Mouse (Mus musculus): ENCODE measurements at regions not wholly inside any gene's neighbourhood (a gene's known extent, or its start where the extent isn't known, plus 50 kb on each side); places are given as distances from the start of the nearest gene placed in this dataset.

GRCm38 (mm10) chr1:138908860-138909259 lies 52.2 kb upstream of the 2310009B15Rik start:
- H3K9ac ChIP-seq (ENCODE audit: low read length), result no peak overlapping the region
- no peak overlapping the region for H3K27ac ChIP-seq (replicated peaks in 1 of 2; ENCODE audit: control insufficient read depth in 1 of 2, insufficient read depth in 1 of 2, low read depth in 2 of 2, low read length in 2 of 2)
- peaks cover 7 to 32% of the 10 kb centered on the region in 2 experiments for H3K4me1 ChIP-seq (ENCODE audit: control insufficient read depth in 2 of 2, insufficient read depth in 2 of 2, low read length in 2 of 2)
- H3K9me3 ChIP-seq (ENCODE audit: control insufficient read depth, low read length), result no peaks in the 10 kb centered on the region
- no peak overlapping the region for H3K4me2 ChIP-seq (ENCODE audit: low read length)
- H3K4me3 ChIP-seq (ENCODE audit: control insufficient read depth in 1 of 2, insufficient read depth in 1 of 2, low read depth in 1 of 2, low read length in 2 of 2), result no peak overlapping the region
- H3K27me3 ChIP-seq (ENCODE audit: control insufficient read depth, insufficient read depth, low read length), result no peaks in the 10 kb centered on the region
- no peaks in the 10 kb centered on the region for H3K36me3 ChIP-seq (ENCODE audit: control insufficient read depth, insufficient read depth, low read length)
- 79% methylated on average over 5 of the region's 5 CpGs for WGBS
- no peak for ATAC-seq (ENCODE audit: insufficient number of reproducible peaks, insufficient read depth, low FRiP score, low read depth)

- no peaks in the 10 kb centered on the region for H3K36me3 ChIP-seq (ENCODE audit: control insufficient read depth, insufficient read depth, low read length)
- H3K4me2 ChIP-seq (ENCODE audit: low read length), result no peak overlapping the region
- H3K9me3 ChIP-seq (ENCODE audit: control insufficient read depth, low read length), result no peaks in the 10 kb centered on the region
- H3K4me1 ChIP-seq (ENCODE audit: control insufficient read depth in 2 of 2, insufficient read depth in 2 of 2, low read length in 2 of 2), result peaks cover 7 to 32% of the 10 kb centered on the region in 2 experiments
- no peaks in the 10 kb centered on the region for H3K27me3 ChIP-seq (ENCODE audit: control insufficient read depth, insufficient read depth, low read length)
- no peak overlapping the region for H3K27ac ChIP-seq (replicated peaks in 1 of 2; ENCODE audit: control insufficient read depth in 1 of 2, insufficient read depth in 1 of 2, low read depth in 2 of 2, low read length in 2 of 2)
- WGBS, result 16% methylated on average over 2 of the region's 2 CpGs
- no peak overlapping the region for H3K4me3 ChIP-seq (ENCODE audit: control insufficient read depth in 1 of 2, insufficient read depth in 1 of 2, low read depth in 1 of 2, low read length in 2 of 2)
- ATAC-seq (ENCODE audit: insufficient number of reproducible peaks, insufficient read depth, low FRiP score, low read depth), result no peak
- H3K9ac ChIP-seq (ENCODE audit: low read length), result no peak overlapping the region
Measured at GRCm38 (mm10) chr1:138909654-138910053, 53.0 kb upstream of the 2310009B15Rik start.

GRCm38 (mm10) chr1:138912156-138912616 lies 51.0 kb upstream of the Dennd1b start:
- 6% methylated on average over 8 of the region's 8 CpGs for WGBS
- peak overlapping the region in 1 of 2 experiments; percentile 23; a peak in 3 of 4 replicates for H3K4me3 ChIP-seq (ENCODE audit: control insufficient read depth in 1 of 2, insufficient read depth in 1 of 2, low read depth in 1 of 2, low read length in 2 of 2)
- peaks cover 5 to 20% of the 10 kb centered on the region in 2 experiments; a peak in 2 of 4 replicates for H3K4me1 ChIP-seq (ENCODE audit: control insufficient read depth in 2 of 2, insufficient read depth in 2 of 2, low read length in 2 of 2)
- H3K9me3 ChIP-seq (ENCODE audit: control insufficient read depth, low read length), result no peaks in the 10 kb centered on the region
- peak overlapping the region; percentile 2 to 74; a peak in 3 of 4 replicates for H3K27ac ChIP-seq (replicated peaks in 1 of 2; ENCODE audit: control insufficient read depth in 1 of 2, insufficient read depth in 1 of 2, low read depth in 2 of 2, low read length in 2 of 2)
- H3K4me2 ChIP-seq (ENCODE audit: low read length), result peak overlapping the region; percentile 58
- no peaks in the 10 kb centered on the region for H3K36me3 ChIP-seq (ENCODE audit: control insufficient read depth, insufficient read depth, low read length)
- no peaks in the 10 kb centered on the region for H3K27me3 ChIP-seq (ENCODE audit: control insufficient read depth, insufficient read depth, low read length)
- ATAC-seq (ENCODE audit: insufficient number of reproducible peaks, insufficient read depth, low FRiP score, low read depth), result no peak
- H3K9ac ChIP-seq (ENCODE audit: low read length), result peak overlapping the region; percentile 2; the same call in 1 of the 2 replicates

GRCm38 (mm10) chr1:138912928-138913327 lies 50.3 kb upstream of the Dennd1b start:
- H3K36me3 ChIP-seq (ENCODE audit: control insufficient read depth, insufficient read depth, low read length), result no peaks in the 10 kb centered on the region
- H3K4me3 ChIP-seq (ENCODE audit: control insufficient read depth in 1 of 2, insufficient read depth in 1 of 2, low read depth in 1 of 2, low read length in 2 of 2), result no peak overlapping the region
- H3K4me1 ChIP-seq (ENCODE audit: control insufficient read depth in 2 of 2, insufficient read depth in 2 of 2, low read length in 2 of 2), result peaks cover 5 to 18% of the 10 kb centered on the region in 2 experiments; a peak in 2 of 4 replicates
- H3K9me3 ChIP-seq (ENCODE audit: control insufficient read depth, low read length), result no peaks in the 10 kb centered on the region
- no peak for ATAC-seq (ENCODE audit: insufficient number of reproducible peaks, insufficient read depth, low FRiP score, low read depth)
- H3K4me2 ChIP-seq (ENCODE audit: low read length), result peak overlapping the region; percentile 58
- WGBS, result 53% methylated on average over 5 of the region's 5 CpGs
- no peak overlapping the region for H3K27ac ChIP-seq (replicated peaks in 1 of 2; ENCODE audit: control insufficient read depth in 1 of 2, insufficient read depth in 1 of 2, low read depth in 2 of 2, low read length in 2 of 2)
- H3K27me3 ChIP-seq (ENCODE audit: control insufficient read depth, insufficient read depth, low read length), result no peaks in the 10 kb centered on the region
- no peak overlapping the region for H3K9ac ChIP-seq (ENCODE audit: low read length)

- H3K27me3 ChIP-seq (ENCODE audit: control insufficient read depth, insufficient read depth, low read length), result no peaks in the 10 kb centered on the region
- no peak for ATAC-seq (ENCODE audit: insufficient number of reproducible peaks, insufficient read depth, low FRiP score, low read depth)
- H3K27ac ChIP-seq (replicated peaks in 1 of 2; ENCODE audit: control insufficient read depth in 1 of 2, insufficient read depth in 1 of 2, low read depth in 2 of 2, low read length in 2 of 2), result no peak overlapping the region
Measured at GRCm38 (mm10) chr1:138913428-138913827, 49.8 kb upstream of the Dennd1b start.

More at GRCm38 (mm10) chr1:138913428-138913827, 49.8 kb upstream of the Dennd1b start:
- H3K36me3 ChIP-seq (ENCODE audit: control insufficient read depth, insufficient read depth, low read length), result no peaks in the 10 kb centered on the region
- WGBS, result 75% methylated on average over 4 of the region's 4 CpGs
- H3K4me1 ChIP-seq (ENCODE audit: control insufficient read depth in 2 of 2, insufficient read depth in 2 of 2, low read length in 2 of 2), result peaks cover 5 to 18% of the 10 kb centered on the region in 2 experiments; a peak in 2 of 4 replicates
- no peak overlapping the region for H3K4me3 ChIP-seq (ENCODE audit: control insufficient read depth in 1 of 2, insufficient read depth in 1 of 2, low read depth in 1 of 2, low read length in 2 of 2)
- no peaks in the 10 kb centered on the region for H3K9me3 ChIP-seq (ENCODE audit: control insufficient read depth, low read length)
- H3K9ac ChIP-seq (ENCODE audit: low read length), result no peak overlapping the region
- H3K4me2 ChIP-seq (ENCODE audit: low read length), result no peak overlapping the region
